Mouse (Mus musculus) spleen, adult 2 months (tissue): Measurements from ENCODE around the gene Gbf1. TPM values are rescaled to one million over a fixed set of nuclear protein-coding genes. Genes with fewer than 3 reads are reported as not detected.

ENCODE experiments used
- DNase-seq, 2 experiments: peaks; one replicate each; pipeline versions ENCODE4 v3.0.0 to v3.0.0-alpha.2; 2012 to 2021; ENCODE audit warnings: low spot score in 2 of 2, low read depth in 1 of 2
- H3K27ac ChIP-seq: fragments of 200-500 bp; 2 replicates; pipeline ENCODE4 v1.5.1; 2012; ENCODE audit warnings: low read length, inconsistent platforms; ENCODE audit not compliant: insufficient read depth
- H3K27me3 ChIP-seq: fragments of 200-500 bp; 2 replicates; pipeline ENCODE4 v1.6.1; 2012; ENCODE audit warnings: mild to moderate bottlenecking, moderate library complexity, low read length, inconsistent platforms; ENCODE audit not compliant: control insufficient read depth, insufficient read depth
- H3K36me3 ChIP-seq: fragments of 200-500 bp; 2 replicates; pipeline ENCODE4 v1.6.1; 2012; ENCODE audit warnings: mild to moderate bottlenecking, low read length, inconsistent platforms; ENCODE audit not compliant: control insufficient read depth, insufficient read depth
- H3K4me1 ChIP-seq: fragments of 200-500 bp; 2 replicates; pipeline ENCODE4 v1.6.1; 2011; ENCODE audit warnings: inconsistent platforms; ENCODE audit not compliant: control insufficient read depth, insufficient read depth, insufficient read length
- H3K4me3 ChIP-seq: fragments of 200-500 bp; 2 replicates; pipeline ENCODE4 v1.5.1; 2011; ENCODE audit warnings: mild to moderate bottlenecking, inconsistent platforms; ENCODE audit not compliant: insufficient read depth, insufficient read length; ENCODE audit errors: extremely low read depth
- CTCF ChIP-seq: fragments of 200-500 bp; IDR thresholded peaks from 2 replicates; pipeline ENCODE4 v1.5.1; 2011; ENCODE audit warnings: mild to moderate bottlenecking, inconsistent platforms; ENCODE audit not compliant: insufficient read depth, insufficient read length, insufficient replicate concordance; ENCODE audit errors: extremely low read depth
- POLR2A ChIP-seq: fragments of 200-500 bp; IDR thresholded peaks from 2 replicates; pipeline ENCODE4 v1.6.1; 2011; ENCODE audit warnings: low read depth, low read length, inconsistent platforms
- WGBS: fragments of 180-500 bp; shearing (Covaris S2); methylation state at CpG from one replicate; pipeline ENCODE4 v1.1.7; 2018; 5-methylcytosine and 5-hydroxymethylcytosine counted together
- polyA plus RNA-seq: library from polyadenylated mRNA; depleted of rRNA; stranded (reverse); fragments of >200 nt; gene quantifications from 2 replicates; pipeline ENCODE4 v1.2.3, GENCODE M21; 2012

Gbf1 gene
- polyA plus RNA-seq, 1 experiment, result 67.7 TPM

- H3K27ac ChIP-seq, result no peak overlapping the region
- 91% methylated on average over 3 of the region's 3 CpGs for WGBS
- no peaks in the 10 kb centered on the region for H3K27me3 ChIP-seq
- TF ChIP-seq CTCF, result no peak
- no peak for TF ChIP-seq POLR2A
- no peak for DNase-seq
- H3K4me1 ChIP-seq, result no peaks in the 10 kb centered on the region
- no peak overlapping the region for H3K4me3 ChIP-seq
- no peaks in the 10 kb centered on the region for H3K36me3 ChIP-seq
Measured at GRCm38 (mm10) chr19:46198293-46198692, 46.0 kb downstream of the Gbf1 start.

- no peaks in the 10 kb centered on the region for H3K27me3 ChIP-seq
- 33% methylated on average over 5 of the region's 5 CpGs for WGBS
- TF ChIP-seq POLR2A (no peak), CTCF (no peak)
- no peaks in the 10 kb centered on the region for H3K4me1 ChIP-seq
- no peak overlapping the region for H3K4me3 ChIP-seq
- no peaks in the 10 kb centered on the region for H3K36me3 ChIP-seq
- DNase-seq, result no peak
- no peak overlapping the region for H3K27ac ChIP-seq
Measured at GRCm38 (mm10) chr19:46198891-46199290, 46.6 kb downstream of the Gbf1 start.

DNA sequence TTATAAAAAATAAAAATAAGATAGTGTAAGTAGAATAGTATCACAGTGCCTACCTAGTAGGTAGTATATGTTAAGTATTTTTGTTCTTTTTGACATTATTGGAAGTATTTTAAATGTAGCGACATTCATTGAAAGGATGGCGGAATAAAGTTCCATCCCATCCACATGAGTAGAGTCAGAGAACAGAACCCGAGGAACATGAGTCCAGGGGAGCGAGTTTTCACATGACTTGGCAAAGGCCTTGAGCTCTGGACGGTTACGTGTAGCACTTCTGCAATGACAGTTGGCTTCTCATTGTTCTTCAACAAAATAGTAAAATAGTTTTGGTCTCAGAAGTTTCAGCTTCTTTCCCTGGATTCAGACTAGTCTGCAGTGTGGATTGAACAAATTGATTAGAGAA lies 51.9 kb downstream of the Gbf1 start:
- TF ChIP-seq CTCF (no peak), POLR2A (no peak)
- DNase-seq, result no peak
- 92% methylated on average over 6 of the region's 6 CpGs for WGBS
- no peaks in the 10 kb centered on the region for H3K27me3 ChIP-seq
- no peak overlapping the region for H3K27ac ChIP-seq
- H3K4me1 ChIP-seq, result no peaks in the 10 kb centered on the region
- no peak overlapping the region for H3K4me3 ChIP-seq
- H3K36me3 ChIP-seq, result no peaks in the 10 kb centered on the region

GRCm38 (mm10) chr19:46205680-46206079 lies 53.4 kb downstream of the Gbf1 start:
- Histone ChIP-seq H3K27ac (no peak overlapping the region), H3K4me1 (no peaks in the 10 kb centered on the region), H3K4me3 (no peak overlapping the region), H3K27me3 (no peaks in the 10 kb centered on the region), H3K36me3 (no peaks in the 10 kb centered on the region)
- TF ChIP-seq CTCF (no peak), POLR2A (no peak)
- no peak for DNase-seq
- WGBS, result 94% methylated on average over 6 of the region's 6 CpGs

DNA sequence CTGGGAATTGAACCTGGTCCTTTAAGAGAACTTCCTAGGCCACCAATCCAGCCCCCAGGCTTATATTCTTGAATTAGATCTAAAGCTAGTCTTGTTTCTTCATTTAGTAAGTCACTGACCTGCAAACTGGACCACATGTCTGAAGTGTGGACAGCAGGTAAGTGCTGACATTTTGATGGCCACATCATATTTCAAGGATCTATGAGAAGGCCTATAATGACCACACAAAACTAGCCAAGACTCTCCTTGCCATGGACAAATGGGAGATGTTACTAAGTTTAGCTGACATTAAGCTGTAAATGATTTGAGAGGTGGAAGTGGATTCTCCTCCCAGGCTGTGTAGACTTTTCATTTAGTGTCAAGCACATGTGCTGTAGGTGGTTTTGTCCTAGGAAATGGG lies 58.6 kb downstream of the Gbf1 start:
- no peak overlapping the region for H3K27ac ChIP-seq
- no peaks in the 10 kb centered on the region for H3K27me3 ChIP-seq
- TF ChIP-seq POLR2A, result no peak
- no peak for TF ChIP-seq CTCF
- no peak overlapping the region for H3K4me3 ChIP-seq
- DNase-seq, result no peak
- no peaks in the 10 kb centered on the region for H3K36me3 ChIP-seq
- H3K4me1 ChIP-seq, result no peaks in the 10 kb centered on the region

DNA sequence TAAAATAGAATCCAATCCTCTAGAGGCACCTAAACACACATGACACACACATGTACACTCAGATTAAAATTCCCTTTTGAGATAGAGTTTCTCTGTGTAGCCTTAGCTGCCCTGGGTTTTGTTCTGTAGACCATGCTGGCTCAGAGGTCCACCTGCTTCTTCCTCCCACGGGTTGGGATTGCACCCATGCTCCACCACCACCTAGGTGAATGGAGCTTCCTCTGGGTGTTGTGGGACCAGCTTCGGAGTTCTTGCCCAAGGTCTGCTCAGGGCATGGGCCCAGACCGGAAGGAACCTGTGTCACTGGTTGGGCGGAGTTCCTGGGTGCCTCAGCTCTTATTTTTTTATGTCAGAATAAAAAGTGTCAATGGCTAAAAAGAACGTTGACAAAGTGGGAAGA lies 62.2 kb downstream of the Gbf1 start:
- 67% methylated on average over 5 of the region's 5 CpGs for WGBS
- no peak for TF ChIP-seq POLR2A
- TF ChIP-seq CTCF, result no peak
- no peak for DNase-seq
- H3K27me3 ChIP-seq, result no peaks in the 10 kb centered on the region
- no peak overlapping the region for H3K4me3 ChIP-seq
- H3K4me1 ChIP-seq, result no peaks in the 10 kb centered on the region
- no peak overlapping the region for H3K27ac ChIP-seq
- no peaks in the 10 kb centered on the region for H3K36me3 ChIP-seq

DNA sequence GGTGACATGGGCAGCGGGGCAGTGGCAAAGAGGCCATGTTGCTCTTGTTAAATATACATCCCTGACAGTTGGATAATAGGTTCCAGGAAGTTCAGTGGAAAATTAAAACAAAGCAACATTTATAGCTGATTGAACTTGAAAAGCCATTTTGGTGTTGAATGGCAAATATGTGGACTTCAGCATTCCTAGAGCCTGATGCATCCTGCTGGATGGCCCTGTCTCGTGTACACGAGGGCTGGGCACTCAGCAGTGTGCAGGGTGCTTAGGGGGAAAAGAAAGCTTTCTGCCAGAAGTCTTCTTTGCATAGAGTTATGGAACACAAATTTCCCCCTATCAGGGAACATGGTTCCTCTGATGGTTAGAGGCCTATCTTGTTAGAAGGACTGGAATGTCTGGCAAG lies 63.1 kb downstream of the Gbf1 start:
- no peaks in the 10 kb centered on the region for H3K36me3 ChIP-seq
- no peaks in the 10 kb centered on the region for H3K4me1 ChIP-seq
- H3K27me3 ChIP-seq, result no peaks in the 10 kb centered on the region
- TF ChIP-seq CTCF (no peak), POLR2A (no peak)
- H3K4me3 ChIP-seq, result no peak overlapping the region
- no peak overlapping the region for H3K27ac ChIP-seq
- WGBS, result 91% methylated on average over 3 of the region's 3 CpGs
- DNase-seq, result no peak
